Mouse (Mus musculus) cortical plate, adult 2 months (tissue): ENCODE data around the gene Sardh. TPM values are rescaled to one million over a fixed set of nuclear protein-coding genes. Genes with fewer than 3 reads are reported as not detected.

Source experiments
- H3K27ac ChIP-seq: fragments of 200-500 bp; 2 replicates; pipeline ENCODE4 v1.5.1; 2012; ENCODE audit warnings: low read length, control low read depth, inconsistent platforms; ENCODE audit not compliant: insufficient read depth
- H3K4me1 ChIP-seq: fragments of 200-500 bp; 2 replicates; pipeline ENCODE4 v1.6.1; 2011; ENCODE audit warnings: low read length; ENCODE audit not compliant: control insufficient read depth, insufficient read depth
- H3K4me3 ChIP-seq: fragments of 200-500 bp; 2 replicates; pipeline ENCODE4 v1.5.1; 2011; ENCODE audit warnings: mild to moderate bottlenecking, low read length, control low read depth; ENCODE audit not compliant: insufficient read depth
- CTCF ChIP-seq: fragments of 200-500 bp; IDR thresholded peaks from 2 replicates; pipeline ENCODE4 v1.5.1; 2011; ENCODE audit warnings: mild to moderate bottlenecking, control low read depth, low read length; ENCODE audit not compliant: insufficient read depth; ENCODE audit errors: extremely low read depth
- POLR2A ChIP-seq: fragments of 200-500 bp; IDR thresholded peaks from 2 replicates; pipeline ENCODE4 v1.6.1; 2011; ENCODE audit warnings: mild to moderate bottlenecking, low read length, control low read depth; ENCODE audit not compliant: insufficient read depth; ENCODE audit errors: extremely low read depth
- polyA plus RNA-seq: library from polyadenylated mRNA; depleted of rRNA; stranded (reverse); fragments of >200 nt; gene quantifications from 2 replicates; pipeline ENCODE4 v1.2.3, GENCODE M21; 2012; rRNA removed

Sardh gene
- 7.9 and 8.3 TPM in 2 replicates for polyA plus RNA-seq

GRCm38 (mm10) chr2:27248211-27248610 lies at the start of gene Sardh:
TSS of gene Sardh (minus strand) at chr2:27248337.
- no peak within 1 kb of the TSS for H3K4me3 ChIP-seq
- no peak within 1 kb of the TSS for H3K27ac ChIP-seq
- TF ChIP-seq POLR2A (no peak), CTCF (no peak)
- no peaks in the 10 kb centered on the region for H3K4me1 ChIP-seq

- Histone ChIP-seq H3K4me1 (no peaks in the 10 kb centered on the region), H3K4me3 (no peak overlapping the region), H3K27ac (no peak overlapping the region)
- no peak for TF ChIP-seq CTCF
- TF ChIP-seq POLR2A, result no peak
Measured at GRCm38 (mm10) chr2:27296656-27297406, 48.7 kb upstream of the Sardh start.

GRCm38 (mm10) chr2:27294777-27295176 lies 46.6 kb upstream of the Sardh start:
- Histone ChIP-seq H3K4me3 (no peak overlapping the region), H3K27ac (no peak overlapping the region), H3K4me1 (no peaks in the 10 kb centered on the region)
- no peak for TF ChIP-seq POLR2A
- TF ChIP-seq CTCF, result no peak

GRCm38 (mm10) chr2:27289019-27289418 lies 40.9 kb upstream of the Sardh start:
- Histone ChIP-seq H3K4me3 (no peak overlapping the region), H3K4me1 (no peaks in the 10 kb centered on the region), H3K27ac (no peak overlapping the region)
- TF ChIP-seq POLR2A (no peak), CTCF (peak; percentile 83)

- Histone ChIP-seq H3K4me1 (no peaks in the 10 kb centered on the region), H3K4me3 (no peak overlapping the region), H3K27ac (no peak overlapping the region)
- TF ChIP-seq CTCF (no peak), POLR2A (no peak)
Measured at GRCm38 (mm10) chr2:27286971-27287710, 39.0 kb upstream of the Sardh start.

GRCm38 (mm10) chr2:27284441-27284840 lies 36.3 kb upstream of the Sardh start:
- Histone ChIP-seq H3K4me3 (no peak overlapping the region), H3K4me1 (no peaks in the 10 kb centered on the region), H3K27ac (no peak overlapping the region)
- no peak for TF ChIP-seq CTCF
- no peak for TF ChIP-seq POLR2A

- TF ChIP-seq POLR2A (no peak), CTCF (no peak)
- H3K4me1 ChIP-seq, result no peaks in the 10 kb centered on the region
- H3K4me3 ChIP-seq, result no peak overlapping the region
- no peak overlapping the region for H3K27ac ChIP-seq
Measured at GRCm38 (mm10) chr2:27281771-27282170, 33.6 kb upstream of the Sardh start.

- no peak overlapping the region for H3K4me3 ChIP-seq
- peak; percentile 81 for TF ChIP-seq CTCF
- TF ChIP-seq POLR2A, result no peak
- H3K4me1 ChIP-seq, result no peaks in the 10 kb centered on the region
- no peak overlapping the region for H3K27ac ChIP-seq
Measured at GRCm38 (mm10) chr2:27280920-27281611, 32.9 kb upstream of the Sardh start.

GRCm38 (mm10) chr2:27278859-27279258 lies 30.7 kb upstream of the Sardh start:
- no peak for TF ChIP-seq POLR2A
- TF ChIP-seq CTCF, result no peak
- no peak overlapping the region for H3K4me3 ChIP-seq
- no peak overlapping the region for H3K27ac ChIP-seq
- H3K4me1 ChIP-seq, result no peaks in the 10 kb centered on the region

GRCm38 (mm10) chr2:27268325-27268724 lies 20.2 kb upstream of the Sardh start:
- no peak overlapping the region for H3K27ac ChIP-seq
- no peak for TF ChIP-seq POLR2A
- H3K4me1 ChIP-seq, result no peaks in the 10 kb centered on the region
- H3K4me3 ChIP-seq, result no peak overlapping the region
